Mouse (Mus musculus) urinary bladder, adult 2 months (tissue): ENCODE results near the gene Prl7b1. TPM values are rescaled to one million over a fixed set of nuclear protein-coding genes. Genes with fewer than 3 reads are reported as not detected.

ENCODE experiments used
- DNase-seq: peaks from one replicate; pipeline ENCODE4 v3.0.0; 2022; ENCODE audit warnings: low spot score
- polyA plus RNA-seq: library from polyadenylated mRNA; depleted of rRNA; stranded (reverse); fragments of >200 nt; gene quantifications from 2 replicates; pipeline ENCODE4 v1.2.3, GENCODE M21; 2012; rRNA removed

Prl7b1 gene
- polyA plus RNA-seq = not detected in 2 replicates

DNA sequence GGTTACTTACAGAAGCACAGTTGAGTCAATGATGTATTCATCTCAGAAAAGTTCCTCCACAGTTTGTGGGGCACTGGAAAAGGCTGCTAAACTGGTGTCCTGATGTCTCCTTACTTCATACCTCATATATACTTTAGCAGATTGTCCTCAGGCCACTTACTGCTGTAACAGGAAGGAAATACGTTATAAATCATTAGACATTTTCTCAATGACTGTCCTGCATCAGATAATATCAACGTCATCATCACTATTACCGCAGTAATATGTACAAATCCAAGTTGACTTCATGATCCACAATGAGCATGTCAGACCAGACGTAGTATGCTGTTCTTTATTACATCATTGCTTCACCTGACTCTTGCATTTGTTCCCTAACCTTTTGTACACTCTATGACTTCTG is at the start of gene Prl7b1:
Gene Prl7b1 (minus strand): TSS at position 101 of the 400 bp plus-strand sequence.
- DNase-seq = no peak

DNA sequence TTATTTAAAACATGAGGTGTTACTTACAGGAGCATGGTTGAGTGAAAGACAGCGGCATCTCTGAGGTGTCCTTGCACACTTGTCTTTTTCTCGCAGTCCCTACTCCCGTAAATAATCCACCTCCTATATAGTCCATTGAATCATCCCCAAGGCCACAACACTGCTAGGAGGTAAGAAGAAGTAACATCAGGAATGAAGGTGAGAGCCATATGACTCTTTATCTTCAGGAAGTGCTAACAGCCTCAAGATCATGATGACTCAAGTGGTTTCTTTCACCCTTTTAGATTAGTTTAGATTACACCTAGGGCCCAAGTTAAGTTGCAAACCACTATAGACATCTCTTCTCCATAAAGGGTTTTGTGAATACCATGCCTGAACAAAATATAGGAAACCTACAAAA is 32.0 kb upstream of the Prl7b1 start, which contains the start of gene Prl7a1:
Gene Prl7a1 (minus strand): TSS at position 101 of the 400 bp plus-strand sequence.
- DNase-seq = no peak

DNA sequence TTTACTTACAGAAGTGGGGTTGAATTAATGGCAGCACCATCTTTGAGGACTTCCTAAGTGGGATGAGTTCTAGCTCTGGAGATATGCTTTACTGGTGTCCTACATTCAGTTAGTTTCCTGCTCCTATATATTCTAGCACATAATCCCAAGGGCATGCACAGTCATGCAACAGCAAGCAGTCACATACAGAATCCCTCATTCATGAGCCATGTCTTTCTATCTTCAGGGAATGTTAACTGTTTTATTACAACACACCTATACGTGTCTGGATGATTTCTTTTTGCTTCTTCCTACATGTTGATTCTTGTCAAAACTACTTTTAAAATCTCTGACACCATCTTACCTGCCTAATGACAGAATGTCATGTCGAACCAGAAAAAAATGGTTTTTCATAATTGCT is 28.3 kb downstream of the Prl7b1 start, which contains the start of gene Prl8a1:
Gene Prl8a1 (minus strand): TSS at position 101 of the 400 bp plus-strand sequence.
- no peak for DNase-seq

DNA sequence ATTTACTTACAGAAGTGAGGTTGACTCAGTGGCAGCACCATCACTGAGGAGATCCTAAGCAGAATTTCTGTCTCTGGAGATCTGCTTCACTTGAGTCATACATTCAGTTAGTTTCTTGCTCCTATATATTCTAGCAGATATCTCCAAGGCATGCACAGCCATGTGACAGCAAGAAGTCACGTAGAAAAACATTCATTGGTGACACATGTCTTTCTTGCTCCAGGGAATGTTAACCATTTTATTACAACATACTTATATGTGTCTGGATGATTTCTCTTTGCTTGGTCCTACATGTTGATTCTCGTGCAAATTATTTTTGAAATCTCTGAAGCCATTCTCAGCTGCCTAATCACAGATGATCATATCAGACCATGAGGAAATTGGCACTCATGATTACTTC is 45.9 kb downstream of the Prl7b1 start, which contains the start of gene Prl8a9:
Gene Prl8a9 (minus strand): TSS at position 101 of the 400 bp plus-strand sequence.
- no peak for DNase-seq

DNA sequence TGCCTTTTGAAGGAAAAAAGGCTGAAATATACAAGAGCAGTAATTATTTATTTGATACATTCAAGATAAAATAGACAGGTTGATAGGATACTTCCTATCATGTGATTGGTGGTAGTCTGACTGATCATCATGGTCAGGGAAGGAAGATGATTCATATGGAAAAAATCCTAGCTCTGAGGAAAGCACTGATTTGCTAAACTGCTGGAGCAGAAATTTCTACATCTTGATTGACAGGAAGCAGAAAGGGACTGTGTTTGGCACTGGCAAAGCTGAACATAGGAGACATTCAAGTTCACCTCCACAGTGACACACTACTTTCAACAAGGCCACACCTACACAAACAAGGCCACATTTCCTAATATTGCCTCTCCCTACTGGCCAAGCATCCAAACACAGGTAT is 57.0 kb downstream of the Prl7b1 start:
- DNase-seq = no peak

Other genes with a start within 250 kb of the Prl7b1 start
- not detected in 2 replicates for gene Prl2b1, start 219.7 kb downstream of the Prl7b1 start, polyA plus RNA-seq
- gene Prl8a6, start 171.9 kb downstream of the Prl7b1 start, polyA plus RNA-seq = not detected in 2 replicates
- gene Prl8a8, start 97.4 kb downstream of the Prl7b1 start, polyA plus RNA-seq = not detected in 2 replicates
- 0.07 TPM in 1 of 2 replicates, not detected in the other for gene Prl8a9, start 46.0 kb downstream of the Prl7b1 start, polyA plus RNA-seq
- not detected in 2 replicates for gene Prl8a1, start 28.4 kb downstream of the Prl7b1 start, polyA plus RNA-seq
- gene Prl7a1, start 31.9 kb upstream of the Prl7b1 start, polyA plus RNA-seq = not detected in 2 replicates
- 0.04 TPM in 1 of 2 replicates, not detected in the other for gene Prl7a2, start 57.5 kb upstream of the Prl7b1 start, polyA plus RNA-seq
- gene Prl7d1, start 106.2 kb upstream of the Prl7b1 start, polyA plus RNA-seq = not detected in 2 replicates
- gene Prl7c1, start 170.2 kb upstream of the Prl7b1 start, polyA plus RNA-seq = not detected in 2 replicates
- not detected in 2 replicates for gene Prl2a1, start 191.1 kb upstream of the Prl7b1 start, polyA plus RNA-seq
- not detected in 2 replicates for gene Prl2c1, start 238.8 kb upstream of the Prl7b1 start, polyA plus RNA-seq